Mouse (Mus musculus) layer of hippocampus, postnatal 14 days (tissue): ENCODE results near the gene Alg9. TPM values are rescaled to one million over a fixed set of nuclear protein-coding genes. Genes with fewer than 3 reads are reported as not detected.
A peak's percentile ranks its signal among the peaks of the same experiment; 100 is the strongest.

Experiments used
- DNase-seq, 2 experiments: peaks; one replicate each; pipeline ENCODE4 v3.0.0; 2021 to 2022; ENCODE audit warnings: low spot score in 2 of 2, mixed read lengths in 1 of 2
- total RNA-seq, 2 experiments: library from RNA; stranded (reverse); gene quantifications; 2 replicates each; pipeline ENCODE4 v1.2.3; 2021

The Alg9 gene
- total RNA-seq, 2 experiments from 2014 or later = 29.7 to 31.8 TPM

- no peak for DNase-seq
Observed at GRCm38 (mm10) chr9:50753947-50754346, 20.9 kb upstream of the Alg9 start.

- no peak for DNase-seq
Observed at GRCm38 (mm10) chr9:50756711-50757110, 18.1 kb upstream of the Alg9 start.

GRCm38 (mm10) chr9:50761520-50762243 lies 13.1 kb upstream of the Alg9 start:
- no peak for DNase-seq

- no peak for DNase-seq
Observed at GRCm38 (mm10) chr9:50763331-50763730, 11.5 kb upstream of the Alg9 start.

DNA sequence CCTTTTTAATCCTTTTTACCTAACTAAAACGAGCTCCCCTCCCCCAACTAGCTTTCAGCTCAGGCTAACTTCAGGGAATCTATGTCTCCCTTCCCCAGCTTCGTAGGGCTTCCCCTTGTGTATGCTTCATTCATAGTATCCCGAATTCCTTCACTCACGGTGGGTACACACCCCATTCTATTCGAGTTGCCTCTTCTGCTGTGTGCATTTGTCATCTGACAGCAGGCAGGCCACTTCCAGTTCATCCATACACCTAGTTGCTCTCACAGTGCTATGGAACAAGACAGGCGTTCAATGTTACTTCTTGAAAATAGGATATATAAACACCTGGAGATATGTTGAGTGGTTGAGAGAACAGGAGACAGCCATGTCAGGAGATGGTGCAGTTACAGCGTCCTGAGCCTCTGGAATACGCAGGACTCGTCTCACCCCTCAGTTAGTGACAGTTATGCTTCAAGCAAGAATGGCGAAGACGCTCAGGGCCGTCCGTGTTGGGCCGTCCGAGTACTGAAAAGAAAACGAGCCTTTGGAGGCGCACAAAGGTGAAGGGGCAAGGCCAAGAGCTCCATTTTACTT lies 7.2 kb upstream of the Alg9 start:
- no peak for DNase-seq

- peak; percentile 98 to 99 for DNase-seq
Observed at GRCm38 (mm10) chr9:50768107-50769002, 6.5 kb upstream of the Alg9 start, which contains the start of gene Fdxacb1. Gene Fdxacb1, plus strand, starts transcription at chr9:50768236.

- DNase-seq = no peak
Observed at GRCm38 (mm10) chr9:50770011-50770410, 4.8 kb upstream of the Alg9 start.

DNA sequence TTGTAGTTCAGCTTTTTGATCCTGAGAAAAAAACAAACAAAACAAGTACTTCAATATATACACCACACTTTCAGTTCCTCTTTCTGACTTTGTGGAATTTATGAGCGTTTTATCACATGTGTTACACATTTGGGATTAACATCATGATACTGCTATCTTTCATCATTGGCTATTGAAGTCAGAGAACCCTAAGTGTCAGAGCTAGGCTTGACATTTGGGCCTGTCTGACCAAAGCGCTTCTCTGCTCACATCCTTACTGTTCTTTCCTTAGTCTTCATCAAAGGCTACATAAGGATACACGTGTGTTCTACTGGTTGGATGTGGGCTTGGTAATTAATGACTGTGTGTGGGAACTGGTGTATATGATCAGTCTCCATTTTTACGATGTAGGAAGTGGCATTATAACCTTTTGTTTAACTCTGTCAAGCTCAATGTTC lies 775 bp upstream of the Alg9 start:
- DNase-seq = no peak

- DNase-seq = no peak
Observed at GRCm38 (mm10) chr9:50775662-50776126, 875 bp downstream of the Alg9 start.

- no peak for DNase-seq
Observed at GRCm38 (mm10) chr9:50776162-50776760, 1.4 kb downstream of the Alg9 start.

GRCm38 (mm10) chr9:50782155-50782554 lies 7.3 kb downstream of the Alg9 start:
- DNase-seq = no peak

DNA sequence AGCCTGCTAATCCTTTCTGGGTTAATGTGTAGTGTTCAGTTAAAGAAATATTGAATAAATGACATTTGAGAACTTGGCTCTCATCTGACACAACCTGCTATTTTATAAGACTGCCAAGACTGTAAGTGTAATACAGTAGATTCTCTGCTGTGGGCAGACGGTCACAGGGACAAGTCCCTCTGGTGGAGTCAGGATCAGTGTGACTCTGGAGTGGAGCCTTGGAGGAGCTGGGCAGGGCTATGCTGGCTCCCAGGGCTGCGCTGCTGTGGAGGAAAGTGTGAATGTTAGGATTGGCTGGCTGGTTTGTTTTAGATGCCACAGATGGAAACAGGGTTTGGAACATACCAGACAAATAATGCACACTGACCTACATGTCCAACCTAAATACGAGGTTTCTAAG lies 20.4 kb downstream of the Alg9 start:
- no peak for DNase-seq

GRCm38 (mm10) chr9:50796776-50797175 lies 22.0 kb downstream of the Alg9 start:
- no peak for DNase-seq

DNA sequence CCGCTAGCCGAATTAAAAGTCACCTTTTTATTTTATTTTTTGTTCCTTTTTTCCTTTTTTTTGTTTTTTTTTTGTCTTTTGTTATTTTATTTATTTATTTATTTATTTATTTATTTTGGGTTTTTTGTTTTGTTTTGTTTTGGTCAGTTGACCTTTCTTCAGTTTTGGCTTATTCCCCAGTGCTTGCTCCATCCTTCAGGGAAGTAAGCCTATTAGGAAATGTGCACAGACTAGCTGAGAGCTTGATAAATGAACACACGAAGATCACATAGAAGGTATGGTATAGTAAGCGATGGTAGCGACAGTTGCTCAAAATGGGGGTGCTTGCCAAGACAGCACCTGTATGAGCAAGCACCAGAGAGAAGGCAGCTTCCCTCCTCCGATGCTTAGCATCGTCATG lies 22.8 kb downstream of the Alg9 start:
- no peak for DNase-seq

DNA sequence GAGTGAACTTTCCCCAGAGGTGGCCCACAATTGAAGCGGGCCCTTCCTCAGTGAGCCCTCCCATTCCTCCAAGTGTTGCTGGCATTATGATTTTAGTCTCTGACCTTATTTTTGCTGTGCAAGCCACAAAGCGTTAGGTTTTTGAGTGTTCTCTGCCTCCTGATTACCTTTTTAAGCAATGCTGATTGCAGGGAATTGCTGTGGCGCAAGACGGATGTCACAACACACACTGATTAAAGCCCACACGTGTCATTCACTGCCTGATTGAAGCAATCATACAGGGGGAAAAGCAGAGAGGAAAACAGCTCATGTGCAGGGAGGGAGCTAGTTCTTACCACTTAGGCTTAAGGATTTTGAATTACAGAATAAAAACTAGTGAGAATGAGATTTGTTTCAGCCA lies 23.5 kb downstream of the Alg9 start:
- no peak for DNase-seq

- DNase-seq = peak in 1 of 2 experiments; percentile 43
Observed at GRCm38 (mm10) chr9:50800985-50801384, 26.2 kb downstream of the Alg9 start.

DNA sequence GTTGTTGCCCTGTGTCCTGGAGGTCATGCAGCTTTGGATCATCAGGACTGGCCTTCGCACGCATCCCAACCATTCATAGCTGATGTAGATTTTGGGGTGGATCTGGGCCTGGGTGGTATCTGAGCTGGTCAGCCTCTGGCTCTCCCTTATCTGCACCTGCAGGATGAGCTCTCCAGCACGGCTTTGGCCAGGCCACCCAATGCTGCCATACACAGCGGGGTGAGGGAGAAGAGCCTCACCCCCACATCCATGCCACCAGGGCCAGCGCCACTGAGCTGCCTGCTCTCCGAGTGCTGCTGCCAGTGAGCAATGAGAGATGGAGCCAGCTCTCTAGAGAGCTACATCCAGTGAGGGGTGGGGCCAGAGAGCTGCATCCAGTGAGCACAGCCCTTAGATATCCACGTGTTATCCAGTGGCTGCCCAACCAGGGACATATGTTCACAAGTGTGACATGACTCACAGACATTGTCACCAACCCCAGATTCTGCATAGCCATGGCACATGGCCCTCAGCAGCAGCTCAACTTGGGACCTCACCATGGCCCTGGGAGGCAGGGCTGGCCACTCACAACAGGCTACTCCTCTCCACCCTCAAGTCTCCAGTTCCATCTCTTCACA lies 28.3 kb downstream of the Alg9 start:
- DNase-seq = no peak

GRCm38 (mm10) chr9:50808471-50808870 lies 33.7 kb downstream of the Alg9 start:
- no peak for DNase-seq

GRCm38 (mm10) chr9:50809146-50809545 lies 34.3 kb downstream of the Alg9 start:
- DNase-seq = no peak

- DNase-seq = no peak
Observed at GRCm38 (mm10) chr9:50811187-50811586, 36.4 kb downstream of the Alg9 start.

DNA sequence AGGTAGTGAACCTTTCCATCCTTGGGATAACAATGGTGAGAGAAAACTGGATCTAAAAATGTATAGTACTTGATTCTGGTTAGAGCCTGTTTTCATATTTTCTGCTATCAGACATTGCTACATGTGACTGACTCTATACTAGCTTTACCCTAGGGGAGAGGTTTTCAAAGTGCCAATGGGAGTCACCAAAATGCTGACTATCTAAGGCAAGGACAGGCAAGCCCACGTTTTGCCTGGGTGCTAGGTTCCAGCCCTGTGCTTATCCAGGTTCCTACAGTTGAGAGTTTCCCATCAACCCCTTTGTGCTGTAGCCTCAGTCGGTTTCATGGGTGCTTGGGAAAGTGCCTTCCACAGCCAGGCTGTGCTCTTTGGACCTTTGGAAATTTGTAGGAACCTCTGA lies 36.9 kb downstream of the Alg9 start:
- DNase-seq = no peak
